Mouse (Mus musculus): ENCODE measurements around the gene Reg3b. TPM values are rescaled to one million over a fixed set of nuclear protein-coding genes. Genes with fewer than 3 reads are reported as not detected.
"Not testable (repeated sequence)": the region's sequence is repeated elsewhere in the genome, so short reads cannot be mapped to it uniquely, and the experiment has no call there.

Gene Reg3b
- polyA plus RNA-seq, 1 experiment from 2014 or later, result 8.6 TPM

DNA sequence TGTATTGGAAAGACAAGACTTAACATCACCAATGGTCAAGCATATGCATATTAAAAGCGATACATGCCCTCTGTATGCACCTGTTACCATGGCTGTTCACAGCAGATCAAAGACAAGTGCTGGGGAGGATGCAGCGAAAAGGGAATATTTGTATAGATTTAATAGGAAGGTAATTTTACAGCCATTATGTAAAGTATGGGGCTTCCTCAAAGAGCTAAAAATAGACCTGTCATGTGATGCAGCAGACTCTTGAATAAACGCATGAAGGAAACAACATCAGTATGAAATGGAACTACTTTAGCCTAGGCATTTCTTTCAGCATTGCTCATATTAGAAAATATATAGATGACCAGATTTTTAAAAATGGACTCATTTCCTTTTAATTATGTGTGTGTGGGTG lies 15.2 kb downstream of the Reg3b start:
- H3K9ac ChIP-seq (ENCODE audit: low read length), result no peak overlapping the region
- no peaks in the 10 kb centered on the region for H3K9me3 ChIP-seq (replicated peaks; ENCODE audit: control insufficient read depth, low read length)
- no peak for ATAC-seq (replicated peaks; ENCODE audit: extremely low read depth, insufficient read depth, low FRiP score)
- H3K4me3 ChIP-seq (ENCODE audit: low read length), result no peak overlapping the region
- H3K4me1 ChIP-seq (ENCODE audit: control insufficient read depth, insufficient read depth, low read length), result no peaks in the 10 kb centered on the region
- H3K27me3 ChIP-seq (ENCODE audit: control insufficient read depth, insufficient read depth, low read length), result no peaks in the 10 kb centered on the region
- no peaks in the 10 kb centered on the region for H3K36me3 ChIP-seq (ENCODE audit: control insufficient read depth, insufficient read depth)
- 69% methylated on average over 3 of the region's 3 CpGs for WGBS
- H3K27ac ChIP-seq (ENCODE audit: low read length), result no peak overlapping the region
- no peak overlapping the region for H3K4me2 ChIP-seq (ENCODE audit: low read depth, low read length)

DNA sequence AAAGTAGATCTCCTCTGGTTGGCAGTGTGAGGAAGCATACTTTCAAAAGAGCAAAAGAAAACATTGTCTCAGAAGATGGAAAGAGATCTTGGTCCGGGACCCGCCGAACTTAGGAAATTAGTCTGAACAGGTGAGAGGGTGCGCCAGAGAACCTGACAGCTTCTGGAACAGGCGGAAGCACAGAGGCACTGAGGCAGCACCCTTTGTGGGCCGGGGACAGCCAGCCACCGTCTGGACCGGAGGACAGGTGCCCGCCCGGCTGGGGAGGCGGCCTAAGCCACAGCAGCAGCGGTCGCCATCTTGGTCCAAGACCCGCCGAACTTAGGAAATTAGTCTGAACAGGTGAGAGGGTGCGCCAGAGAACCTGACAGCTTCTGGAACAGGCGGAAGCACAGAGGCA lies 24.9 kb downstream of the Reg3b start, which contains the start of gene Reg2:
Reg2 (plus strand) TSS at position 301 of the 400 bp plus-strand sequence.
- ATAC-seq (replicated peaks; ENCODE audit: extremely low read depth, insufficient read depth, low FRiP score); H3K4me1 ChIP-seq (ENCODE audit: control insufficient read depth, insufficient read depth, low read length): not testable (repeated sequence)
- 83% methylated on average over 4 of the region's 17 CpGs for WGBS

DNA sequence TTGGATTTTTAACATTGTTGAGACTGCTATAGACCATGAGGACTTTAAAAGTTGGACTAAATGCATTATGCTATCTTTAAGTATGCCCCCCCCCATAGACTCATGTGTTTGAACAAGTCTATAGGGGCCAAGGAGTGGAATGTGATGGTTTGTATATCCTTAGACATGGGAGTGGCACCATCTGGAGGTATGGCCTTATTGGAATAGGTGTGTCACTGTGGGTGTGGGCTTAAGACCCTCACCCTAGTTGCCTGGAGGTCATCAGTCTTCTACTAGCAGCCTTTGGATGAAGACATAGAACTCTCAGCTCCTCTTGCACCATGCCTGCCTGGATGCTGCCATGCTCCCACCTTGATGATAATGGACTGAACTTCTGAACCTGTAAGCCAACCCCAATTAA lies 52.0 kb downstream of the Reg3b start, which contains the start of gene Reg1:
Reg1 (plus strand) TSS at position 301 of the 400 bp plus-strand sequence.
- not testable (repeated sequence) for ATAC-seq (replicated peaks; ENCODE audit: extremely low read depth, insufficient read depth, low FRiP score); H3K9me3 ChIP-seq (replicated peaks; ENCODE audit: control insufficient read depth, low read length); H3K27ac ChIP-seq (ENCODE audit: low read length)

More for the DNA sequence above, 24.9 kb downstream of the Reg3b start, which contains the start of gene Reg2:
- not testable (repeated sequence) for H3K27ac ChIP-seq (ENCODE audit: low read length); H3K36me3 ChIP-seq (ENCODE audit: control insufficient read depth, insufficient read depth); H3K9me3 ChIP-seq (replicated peaks; ENCODE audit: control insufficient read depth, low read length); H3K27me3 ChIP-seq (ENCODE audit: control insufficient read depth, insufficient read depth, low read length); H3K4me3 ChIP-seq (ENCODE audit: low read length); H3K9ac ChIP-seq (ENCODE audit: low read length); H3K4me2 ChIP-seq (ENCODE audit: low read depth, low read length)

More for the DNA sequence above, 52.0 kb downstream of the Reg3b start, which contains the start of gene Reg1:
- H3K36me3 ChIP-seq (ENCODE audit: control insufficient read depth, insufficient read depth); H3K4me3 ChIP-seq (ENCODE audit: low read length); H3K4me2 ChIP-seq (ENCODE audit: low read depth, low read length); H3K4me1 ChIP-seq (ENCODE audit: control insufficient read depth, insufficient read depth, low read length); H3K27me3 ChIP-seq (ENCODE audit: control insufficient read depth, insufficient read depth, low read length); H3K9ac ChIP-seq (ENCODE audit: low read length): not testable (repeated sequence)

Other genes starting within 250 kb of the Reg3b start
- not detected in 2 replicates for gene Reg3d, start 8.2 kb downstream of the Reg3b start, polyA plus RNA-seq (2015; fragmentation: Nextera tagmentation; extraction: Ambion mirVana)
- gene Reg3a, start 10.1 kb downstream of the Reg3b start, polyA plus RNA-seq (2015; fragmentation: Nextera tagmentation; extraction: Ambion mirVana), result not detected in 2 replicates
- gene Reg2, start 25.0 kb downstream of the Reg3b start, polyA plus RNA-seq (2015; fragmentation: Nextera tagmentation; extraction: Ambion mirVana), result not detected in 2 replicates
- gene Reg1, start 52.1 kb downstream of the Reg3b start, polyA plus RNA-seq (2015; fragmentation: Nextera tagmentation; extraction: Ambion mirVana), result 0.25 TPM in 1 of 2 replicates, not detected in the other
- 14.3 and 19.3 TPM in 2 replicates for gene Reg3g, start 98.2 kb downstream of the Reg3b start, polyA plus RNA-seq (2015; fragmentation: Nextera tagmentation; extraction: Ambion mirVana)